Mouse (Mus musculus) heart, postnatal 0 days (tissue): ENCODE measurements at regions not wholly inside any gene's neighbourhood (a gene's known extent, or its start where the extent isn't known, plus 50 kb on each side); places are given as distances from the start of the nearest gene placed in this dataset.

Source experiments
- CTCF ChIP-seq: IDR thresholded peaks from 2 replicates; pipeline ENCODE4 v1.5.1; 2016; ENCODE audit warnings: antibody characterized with exemption, control low read depth, low read depth
- EP300 ChIP-seq: IDR thresholded peaks from 2 replicates; pipeline ENCODE4 v1.6.1; 2016; ENCODE audit warnings: antibody characterized with exemption, low read depth

GRCm38 (mm10) chr2:30718329-30718675 is 85.2 kb downstream of the 1700001O22Rik start:
- TF ChIP-seq CTCF, result peak; percentile 8; the same call in 1 of the 2 replicates
- TF ChIP-seq EP300, result no peak; the same call in 1 of the 2 replicates
